Mouse (Mus musculus): Measurements from ENCODE around the gene Spaca7.

- no peak for TF ChIP-seq CTCF (IDR thresholded peaks at IDR 0.05; ENCODE audit: control insufficient read depth, insufficient read depth, insufficient read length)
- TF ChIP-seq MAX (IDR thresholded peaks at IDR 0.05): no peak
- TF ChIP-seq MYOD1 (IDR thresholded peaks at IDR 0.05; ENCODE audit: control insufficient read depth, insufficient read length, low read depth): no peak
- TF ChIP-seq FOSL1 (IDR thresholded peaks at IDR 0.05; ENCODE audit: insufficient read depth, low read length, poor library complexity, severe bottlenecking): no peak
- TF ChIP-seq USF1 (IDR thresholded peaks at IDR 0.05; ENCODE audit: low read depth): no peak
- TF ChIP-seq CEBPB (IDR thresholded peaks at IDR 0.05; ENCODE audit: low read depth): no peak
Observed at GRCm38 (mm10) chr8:12646536-12646935, 73.7 kb downstream of the Spaca7 start.
